Mouse (Mus musculus) forebrain, postnatal 0 days (tissue): ENCODE results near the gene Nkx2-5. TPM values are rescaled to one million over a fixed set of nuclear protein-coding genes. Genes with fewer than 3 reads are reported as not detected.

Source experiments
- ATAC-seq: fragments of 200-750 bp; cut with Nextera tagmentation; 2 replicates; pipeline ENCODE4 v1.8.0; 2017; ENCODE audit warnings: mild to moderate bottlenecking, moderate library complexity
- DNase-seq: peaks from one replicate; pipeline ENCODE4 v3.0.0-alpha.2; 2015
- H3K27ac ChIP-seq: fragments of 300-500 bp; sonication (generic); 2 replicates; pipeline ENCODE4 v1.5.1; 2014; ENCODE audit warnings: low read depth, mild to moderate bottlenecking, antibody characterized with exemption, low read length, moderate library complexity, mixed read lengths
- H3K27me3 ChIP-seq: fragments of 300-500 bp; sonication (generic); 2 replicates; pipeline ENCODE4 v1.6.1; 2014; ENCODE audit warnings: mild to moderate bottlenecking, low read length, mixed read lengths; ENCODE audit not compliant: insufficient read depth
- H3K36me3 ChIP-seq: fragments of 300-500 bp; sonication (generic); 2 replicates; pipeline ENCODE4 v1.6.1; 2014; ENCODE audit warnings: mild to moderate bottlenecking, moderate library complexity; ENCODE audit not compliant: insufficient read depth
- H3K4me1 ChIP-seq: fragments of 300-500 bp; sonication (generic); 2 replicates; pipeline ENCODE4 v1.6.1; 2014; ENCODE audit warnings: antibody characterized with exemption; ENCODE audit not compliant: insufficient read depth
- H3K4me2 ChIP-seq: fragments of 300-500 bp; sonication (generic); 2 replicates; pipeline ENCODE4 v1.6.1; 2014; ENCODE audit warnings: low read depth, mild to moderate bottlenecking, moderate library complexity
- H3K4me3 ChIP-seq: fragments of 300-500 bp; sonication (generic); 2 replicates; pipeline ENCODE4 v1.5.1; 2014; ENCODE audit warnings: low read depth, low read length, mixed read lengths
- H3K9ac ChIP-seq: fragments of 300-500 bp; sonication (generic); 2 replicates; pipeline ENCODE4 v1.6.1; 2014; ENCODE audit warnings: mild to moderate bottlenecking
- H3K9me3 ChIP-seq: fragments of 300-500 bp; sonication (generic); 2 replicates; pipeline ENCODE4 v1.6.1; 2016; ENCODE audit warnings: low read length
- CTCF ChIP-seq: sonication (generic); IDR thresholded peaks from 2 replicates; pipeline ENCODE4 v1.5.1; 2016; ENCODE audit warnings: antibody characterized with exemption, control low read depth, low read depth
- WGBS: fragments of 180-500 bp; shearing (Covaris S2); extraction: QIAGEN DNeasy Blood & Tissue Kit; methylation state at CpG from one replicate; pipeline ENCODE4 v1.1.7; 2014; 5-methylcytosine and 5-hydroxymethylcytosine counted together
- polyA plus RNA-seq: library from polyadenylated mRNA; unstranded; fragments of >200 nt; fragmentation: Nextera tagmentation; extraction: Ambion mirVana; gene quantifications from 2 replicates; pipeline ENCODE4 v1.2.1, GENCODE M21; 2015
- total RNA-seq: library from RNA; depleted of rRNA; stranded (reverse); fragments of >200 nt; gene quantifications from 2 replicates; pipeline ENCODE4 v1.2.3, GENCODE M21; 2014; rRNA removed

The Nkx2-5 gene
- total and polyA plus RNA-seq, 2 experiments from 2014 or later, result 0.14 TPM; not detected in 1

DNA sequence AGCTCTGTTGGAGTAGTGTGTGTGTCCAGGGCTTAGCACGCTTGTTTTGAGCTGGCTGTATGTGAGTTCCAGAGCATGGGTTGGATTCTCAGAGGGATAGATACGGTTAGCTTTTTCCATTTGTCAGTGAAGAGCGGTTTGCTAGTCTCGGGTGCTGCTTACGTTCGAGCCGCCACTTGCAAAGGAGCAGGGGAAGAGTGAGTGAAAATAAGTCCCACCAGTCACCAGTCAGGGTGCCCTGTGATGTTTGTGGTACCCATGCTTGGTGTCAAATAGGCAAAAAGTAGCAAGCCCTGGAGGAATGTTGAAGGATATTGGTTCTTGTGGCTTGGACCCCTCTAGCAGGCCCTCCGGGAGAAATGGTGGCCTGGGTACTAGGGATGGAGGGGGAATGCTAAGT, 55.8 kb downstream of the Nkx2-5 start:
- 94% methylated on average over 8 of the region's 8 CpGs for WGBS
- H3K9ac ChIP-seq, result no peak overlapping the region
- H3K4me1 ChIP-seq, result no peaks in the 10 kb centered on the region
- H3K4me3 ChIP-seq, result no peak overlapping the region
- H3K27ac ChIP-seq, result no peak overlapping the region
- H3K36me3 ChIP-seq, result peaks cover 75% of the 10 kb centered on the region
- no peaks in the 10 kb centered on the region for H3K27me3 ChIP-seq
- TF ChIP-seq CTCF, result no peak
- no peak overlapping the region for H3K4me2 ChIP-seq
- DNase-seq (no peak), ATAC-seq (no peak)
- no peaks in the 10 kb centered on the region for H3K9me3 ChIP-seq

Other genes with a start within 250 kb of the Nkx2-5 start
- gene Atp6v0e, start 181.8 kb downstream of the Nkx2-5 start, total RNA-seq, result 60.2 and 71.9 TPM in 2 replicates
- gene Atp6v0e, start 181.8 kb downstream of the Nkx2-5 start, polyA plus RNA-seq, result 106 and 139 TPM in 2 replicates
- gene Crebrf, start 129.4 kb downstream of the Nkx2-5 start, total RNA-seq, result 26.0 and 31.4 TPM in 2 replicates
- 7.2 and 11.0 TPM in 2 replicates for gene Crebrf, start 129.4 kb downstream of the Nkx2-5 start, polyA plus RNA-seq
- gene Bnip1, start 63.9 kb downstream of the Nkx2-5 start, total RNA-seq, result 57.5 and 60.0 TPM in 2 replicates
- 39.4 and 52.0 TPM in 2 replicates for gene Bnip1, start 63.9 kb downstream of the Nkx2-5 start, polyA plus RNA-seq
- 1.0 and 3.3 TPM in 2 replicates for gene Kifc5b, start 72.1 kb upstream of the Nkx2-5 start, total RNA-seq
- 0.74 and 1.5 TPM in 2 replicates for gene Kifc5b, start 72.1 kb upstream of the Nkx2-5 start, polyA plus RNA-seq
- 35.4 and 38.9 TPM in 2 replicates for gene Phf1, start 88.0 kb upstream of the Nkx2-5 start, total RNA-seq
- gene Phf1, start 88.0 kb upstream of the Nkx2-5 start, polyA plus RNA-seq, result 20.4 and 24.1 TPM in 2 replicates
- 44.4 and 44.9 TPM in 2 replicates for gene Cuta, start 94.6 kb upstream of the Nkx2-5 start, total RNA-seq
- 147 and 158 TPM in 2 replicates for gene Cuta, start 94.6 kb upstream of the Nkx2-5 start, polyA plus RNA-seq
- gene Syngap1, start 96.2 kb upstream of the Nkx2-5 start, total RNA-seq, result 84.2 and 85.2 TPM in 2 replicates
- 3.1 and 5.0 TPM in 2 replicates for gene Syngap1, start 96.2 kb upstream of the Nkx2-5 start, polyA plus RNA-seq
- gene Zbtb9, start 128.2 kb upstream of the Nkx2-5 start, total RNA-seq, result 20.9 and 22.5 TPM in 2 replicates
- 4.2 and 6.8 TPM in 2 replicates for gene Zbtb9, start 128.2 kb upstream of the Nkx2-5 start, polyA plus RNA-seq
- gene Bak1, start 184.0 kb upstream of the Nkx2-5 start, total RNA-seq, result 36.5 and 48.1 TPM in 2 replicates
- 2.5 and 3.5 TPM in 2 replicates for gene Bak1, start 184.0 kb upstream of the Nkx2-5 start, polyA plus RNA-seq
- gene Itpr3, start 212.3 kb upstream of the Nkx2-5 start, total RNA-seq, result 1.8 and 2.9 TPM in 2 replicates
- gene Itpr3, start 212.3 kb upstream of the Nkx2-5 start, polyA plus RNA-seq, result 0.30 TPM in 2 replicates